Mouse (Mus musculus) lung, adult 2 months (tissue): ENCODE measurements around the gene Spry1. TPM values are rescaled to one million over a fixed set of nuclear protein-coding genes. Genes with fewer than 3 reads are reported as not detected.

Source experiments
- DNase-seq: peaks from one replicate; pipeline ENCODE4 v3.0.0; 2022
- H3K4me1 ChIP-seq: fragments of 200-500 bp; 2 replicates; pipeline ENCODE4 v1.6.1; 2011; ENCODE audit warnings: low read length; ENCODE audit not compliant: control insufficient read depth, insufficient read depth
- H3K4me3 ChIP-seq: fragments of 200-500 bp; replicated peaks from 2 replicates; pipeline ENCODE3; 2011; ENCODE audit warnings: low read depth, mild to moderate bottlenecking, control low read depth, low read length; ENCODE audit errors: extremely low read depth
- CTCF ChIP-seq: fragments of 200-500 bp; IDR thresholded peaks from 2 replicates; pipeline ENCODE4 v1.5.1; 2011; ENCODE audit warnings: mild to moderate bottlenecking, low read length, control low read depth; ENCODE audit not compliant: insufficient read depth
- POLR2A ChIP-seq: fragments of 200-500 bp; IDR thresholded peaks from 2 replicates; pipeline ENCODE4 v1.6.1; 2011; ENCODE audit warnings: low read depth, mild to moderate bottlenecking, control low read depth, low read length, borderline replicate concordance; ENCODE audit errors: extremely low read depth
- whole genome bisulfite sequencing: fragments of 180-500 bp; shearing (Covaris S2); methylation state at CpG from one replicate; pipeline ENCODE4 v1.1.7; 2018; 5-methylcytosine and 5-hydroxymethylcytosine counted together
- polyA plus RNA-seq: library from polyadenylated mRNA; depleted of rRNA; stranded (reverse); fragments of >200 nt; gene quantifications from 2 replicates; pipeline ENCODE4 v1.2.3, GENCODE M21; 2012

Spry1 gene
- polyA plus RNA-seq, 1 experiment = 124 TPM

GRCm38 (mm10) chr3:37608926-37609325, 30.8 kb upstream of the Spry1 start:
- DNase-seq = no peak
- TF ChIP-seq CTCF (no peak), POLR2A (no peak)
- Histone ChIP-seq H3K4me1 (peaks cover 7% of the 10 kb centered on the region), H3K4me3 (no peak overlapping the region)
- WGBS = 93% methylated on average over 4 of the region's 4 CpGs

GRCm38 (mm10) chr3:37610670-37611069, 29.1 kb upstream of the Spry1 start:
- no peak overlapping the region for H3K4me3 ChIP-seq
- WGBS = 91% methylated on average over 2 of the region's 2 CpGs
- TF ChIP-seq POLR2A = no peak
- TF ChIP-seq CTCF = no peak
- DNase-seq = no peak
- peaks cover 5% of the 10 kb centered on the region; the same call in 1 of the 2 replicates for H3K4me1 ChIP-seq

- no peak for DNase-seq
Measured at GRCm38 (mm10) chr3:37613722-37614121, 26.0 kb upstream of the Spry1 start.

GRCm38 (mm10) chr3:37614878-37615650, 24.7 kb upstream of the Spry1 start:
- DNase-seq = no peak
- H3K4me1 ChIP-seq = peaks cover 3% of the 10 kb centered on the region; the same call in 1 of the 2 replicates
- TF ChIP-seq POLR2A (no peak), CTCF (no peak)
- H3K4me3 ChIP-seq = no peak overlapping the region
- WGBS = 88% methylated on average over 10 of the region's 10 CpGs

More at GRCm38 (mm10) chr3:37613722-37614121, 26.0 kb upstream of the Spry1 start:
- 47% methylated on average over 10 of the region's 10 CpGs for WGBS
- peaks cover 3% of the 10 kb centered on the region; the same call in 1 of the 2 replicates for H3K4me1 ChIP-seq
- no peak for TF ChIP-seq POLR2A
- no peak for TF ChIP-seq CTCF
- H3K4me3 ChIP-seq = no peak overlapping the region

GRCm38 (mm10) chr3:37616586-37617547, 22.9 kb upstream of the Spry1 start:
- peaks cover 3% of the 10 kb centered on the region; the same call in 1 of the 2 replicates for H3K4me1 ChIP-seq
- 71% methylated on average over 21 of the region's 21 CpGs for WGBS
- H3K4me3 ChIP-seq = no peak overlapping the region
- TF ChIP-seq POLR2A = no peak
- no peak for TF ChIP-seq CTCF
- no peak for DNase-seq

GRCm38 (mm10) chr3:37632246-37632645, 7.5 kb upstream of the Spry1 start:
- no peak overlapping the region for H3K4me3 ChIP-seq
- TF ChIP-seq POLR2A (no peak), CTCF (no peak)
- DNase-seq = no peak
- WGBS = 86% methylated on average over 6 of the region's 6 CpGs
- no peaks in the 10 kb centered on the region for H3K4me1 ChIP-seq

- TF ChIP-seq CTCF = no peak
- no peak for TF ChIP-seq POLR2A
- WGBS = 92% methylated on average over 3 of the region's 3 CpGs
Measured at GRCm38 (mm10) chr3:37632751-37633150, 7.0 kb upstream of the Spry1 start.

GRCm38 (mm10) chr3:37634648-37635047, 5.1 kb upstream of the Spry1 start:
- TF ChIP-seq POLR2A (no peak), CTCF (peak; percentile 9; the same call in 1 of the 2 replicates)
- DNase-seq = no peak
- WGBS = 29% methylated on average over 4 of the region's 4 CpGs

More at GRCm38 (mm10) chr3:37632751-37633150, 7.0 kb upstream of the Spry1 start:
- no peak for DNase-seq
- Histone ChIP-seq H3K4me3 (no peak overlapping the region), H3K4me1 (no peaks in the 10 kb centered on the region)

GRCm38 (mm10) chr3:37636921-37637320, 2.8 kb upstream of the Spry1 start:
- no peaks in the 10 kb centered on the region for H3K4me1 ChIP-seq
- WGBS = 90% methylated on average over 4 of the region's 4 CpGs
- no peak overlapping the region for H3K4me3 ChIP-seq
- DNase-seq = no peak
- TF ChIP-seq CTCF = no peak
- no peak for TF ChIP-seq POLR2A

More at GRCm38 (mm10) chr3:37634648-37635047, 5.1 kb upstream of the Spry1 start:
- H3K4me3 ChIP-seq = no peak overlapping the region
- no peaks in the 10 kb centered on the region for H3K4me1 ChIP-seq
